Mouse (Mus musculus) kidney, postnatal 0 days (tissue): ENCODE measurements around the gene Ncapg. TPM values are rescaled to one million over a fixed set of nuclear protein-coding genes. Genes with fewer than 3 reads are reported as not detected.
A peak's percentile ranks its signal among the peaks of the same experiment; 100 is the strongest.

Source experiments
- ATAC-seq: fragments of 200-750 bp; cut with Nextera tagmentation; replicated peaks from 2 replicates; pipeline ENCODE4 v1.8.0; 2017; ENCODE audit warnings: low read depth, moderate number of reproducible peaks, moderate TSS enrichment, moderate library complexity; ENCODE audit not compliant: low FRiP score
- DNase-seq: peaks from one replicate; pipeline ENCODE4 v3.0.0-alpha.2; 2016; ENCODE audit warnings: low spot score
- H3K27ac ChIP-seq: fragments of 300-500 bp; sonication (generic); 2 replicates; pipeline ENCODE4 v1.5.1; 2014; ENCODE audit warnings: mild to moderate bottlenecking
- H3K27me3 ChIP-seq: fragments of 300-500 bp; sonication (generic); 2 replicates; pipeline ENCODE4 v1.6.1; 2014; ENCODE audit warnings: low read length, mixed read lengths; ENCODE audit not compliant: insufficient read depth
- H3K36me3 ChIP-seq: fragments of 300-500 bp; sonication (generic); 2 replicates; pipeline ENCODE4 v1.6.1; 2014; ENCODE audit warnings: low read length, mixed read lengths; ENCODE audit not compliant: insufficient read depth
- H3K4me1 ChIP-seq: fragments of 300-500 bp; sonication (generic); replicated peaks from 2 replicates; pipeline ENCODE4 v1.6.1; 2014; ENCODE audit warnings: antibody characterized with exemption, low read length, mixed read lengths; ENCODE audit not compliant: insufficient read depth
- H3K4me2 ChIP-seq: fragments of 300-500 bp; sonication (generic); 2 replicates; pipeline ENCODE4 v1.6.1; 2014; ENCODE audit warnings: mild to moderate bottlenecking, low read length, moderate library complexity, mixed read lengths
- H3K4me3 ChIP-seq: fragments of 300-500 bp; sonication (generic); replicated peaks from 2 replicates; pipeline ENCODE4 v1.5.1; 2014; ENCODE audit warnings: low read depth, low read length
- H3K9ac ChIP-seq: fragments of 300-500 bp; sonication (generic); 2 replicates; pipeline ENCODE4 v1.6.1; 2014; ENCODE audit warnings: low read depth, low read length
- H3K9me3 ChIP-seq: fragments of 300-500 bp; sonication (generic); replicated peaks from 2 replicates; pipeline ENCODE4 v1.6.1; 2016; ENCODE audit warnings: low read length, inconsistent platforms, mixed read lengths
- CTCF ChIP-seq: IDR thresholded peaks from 2 replicates; pipeline ENCODE4 v1.5.1; 2016; ENCODE audit warnings: antibody characterized with exemption, low read depth, mild to moderate bottlenecking, moderate library complexity
- WGBS: fragments of 180-500 bp; shearing (Covaris S2); extraction: QIAGEN DNeasy Blood & Tissue Kit; methylation state at CpG from one replicate; pipeline ENCODE4 v1.1.7; 2014; 5-methylcytosine and 5-hydroxymethylcytosine counted together
- polyA plus RNA-seq: library from polyadenylated mRNA; unstranded; fragments of >200 nt; fragmentation: Nextera tagmentation; extraction: Ambion mirVana; gene quantifications from 2 replicates; pipeline ENCODE4 v1.2.1, GENCODE M21; 2015

The Ncapg gene
- polyA plus RNA-seq, 1 experiment from 2014 or later, result 21.8 TPM

- H3K36me3 ChIP-seq, result 0 out of 2 replicates have a peak, but pooled peaks cover 2% of the 10 kb centered on the region
- no peak for TF ChIP-seq CTCF
- DNase-seq, result no peak
- WGBS, result 44% methylated on average over 5 of the region's 5 CpGs
- no peaks in the 10 kb centered on the region for H3K27me3 ChIP-seq
- no peaks in the 10 kb centered on the region for H3K4me1 ChIP-seq
- H3K9ac ChIP-seq, result no peak overlapping the region
- no peak overlapping the region for H3K27ac ChIP-seq
- peak overlapping the region; percentile 91 for H3K4me2 ChIP-seq
- ATAC-seq, result no peak
- no peaks in the 10 kb centered on the region for H3K9me3 ChIP-seq
- peak overlapping the region; percentile 91 for H3K4me3 ChIP-seq
These were observed 1.3 kb downstream of the Ncapg start for GRCm38 (mm10) chr5:45670894-45671494.

- Histone ChIP-seq H3K4me2 (no peak overlapping the region), H3K36me3 (peaks cover 16% of the 10 kb centered on the region; the same call in 1 of the 2 replicates), H3K9me3 (no peaks in the 10 kb centered on the region), H3K9ac (no peak overlapping the region), H3K4me3 (no peak overlapping the region), H3K27me3 (no peaks in the 10 kb centered on the region), H3K4me1 (no peaks in the 10 kb centered on the region), H3K27ac (no peak overlapping the region)
- WGBS, result 100% methylated on average over 1 of the region's 1 CpGs
- no peak for ATAC-seq
- no peak for DNase-seq
- no peak for TF ChIP-seq CTCF
These were observed 5.3 kb downstream of the Ncapg start for GRCm38 (mm10) chr5:45675032-45675431.

- TF ChIP-seq CTCF, result no peak
- ATAC-seq (no peak), DNase-seq (no peak)
- WGBS, result 76% methylated on average over 4 of the region's 4 CpGs
- no peak overlapping the region for H3K9ac ChIP-seq
- H3K36me3 ChIP-seq, result peaks cover 16% of the 10 kb centered on the region; the same call in 1 of the 2 replicates
- no peaks in the 10 kb centered on the region for H3K27me3 ChIP-seq
- no peaks in the 10 kb centered on the region for H3K4me1 ChIP-seq
- H3K4me2 ChIP-seq, result no peak overlapping the region
- no peak overlapping the region for H3K4me3 ChIP-seq
- no peak overlapping the region for H3K27ac ChIP-seq
- H3K9me3 ChIP-seq, result no peaks in the 10 kb centered on the region
These were observed 7.9 kb downstream of the Ncapg start for GRCm38 (mm10) chr5:45677639-45678038.

- no peak for ATAC-seq
These were observed 10.2 kb downstream of the Ncapg start for GRCm38 (mm10) chr5:45679955-45680354.

GRCm38 (mm10) chr5:45683388-45683787 lies 13.7 kb downstream of the Ncapg start:
- WGBS, result 97% methylated on average over 1 of the region's 1 CpGs
- H3K9me3 ChIP-seq, result no peaks in the 10 kb centered on the region
- H3K27ac ChIP-seq, result no peak overlapping the region
- H3K4me3 ChIP-seq, result no peak overlapping the region
- H3K4me1 ChIP-seq, result no peaks in the 10 kb centered on the region
- H3K4me2 ChIP-seq, result no peak overlapping the region
- TF ChIP-seq CTCF, result no peak
- ATAC-seq (no peak), DNase-seq (no peak)
- no peak overlapping the region for H3K9ac ChIP-seq
- no peaks in the 10 kb centered on the region for H3K27me3 ChIP-seq
- 0 out of 2 replicates have a peak, but pooled peaks cover 6% of the 10 kb centered on the region for H3K36me3 ChIP-seq

More at GRCm38 (mm10) chr5:45679955-45680354, 10.2 kb downstream of the Ncapg start:
- no peak overlapping the region for H3K4me2 ChIP-seq
- TF ChIP-seq CTCF, result no peak
- no peak overlapping the region for H3K27ac ChIP-seq
- no peaks in the 10 kb centered on the region for H3K9me3 ChIP-seq
- H3K9ac ChIP-seq, result no peak overlapping the region
- H3K27me3 ChIP-seq, result no peaks in the 10 kb centered on the region
- H3K4me1 ChIP-seq, result no peaks in the 10 kb centered on the region
- peaks cover 16% of the 10 kb centered on the region; the same call in 1 of the 2 replicates for H3K36me3 ChIP-seq
- no peak for DNase-seq
- no peak overlapping the region for H3K4me3 ChIP-seq

GRCm38 (mm10) chr5:45685243-45685642 lies 15.5 kb downstream of the Ncapg start:
- WGBS, result 98% methylated on average over 2 of the region's 2 CpGs
- ATAC-seq, result no peak
- no peaks in the 10 kb centered on the region for H3K27me3 ChIP-seq
- no peak for DNase-seq
- no peak overlapping the region for H3K9ac ChIP-seq
- H3K4me1 ChIP-seq, result no peaks in the 10 kb centered on the region
- no peak for TF ChIP-seq CTCF
- no peaks in the 10 kb centered on the region for H3K9me3 ChIP-seq
- no peak overlapping the region for H3K27ac ChIP-seq
- no peak overlapping the region for H3K4me2 ChIP-seq
- no peak overlapping the region for H3K4me3 ChIP-seq
- no peaks in the 10 kb centered on the region for H3K36me3 ChIP-seq

- Histone ChIP-seq H3K27me3 (no peaks in the 10 kb centered on the region), H3K9me3 (no peaks in the 10 kb centered on the region), H3K27ac (no peak overlapping the region), H3K4me1 (no peaks in the 10 kb centered on the region), H3K4me2 (no peak overlapping the region), H3K4me3 (no peak overlapping the region), H3K36me3 (no peaks in the 10 kb centered on the region), H3K9ac (no peak overlapping the region)
- 96% methylated on average over 3 of the region's 3 CpGs for WGBS
- ATAC-seq, result no peak
- TF ChIP-seq CTCF, result no peak
- DNase-seq, result no peak
These were observed 16.5 kb downstream of the Ncapg start for GRCm38 (mm10) chr5:45686223-45686622.
